Mouse (Mus musculus): ENCODE measurements around the gene Pax7.

DNA sequence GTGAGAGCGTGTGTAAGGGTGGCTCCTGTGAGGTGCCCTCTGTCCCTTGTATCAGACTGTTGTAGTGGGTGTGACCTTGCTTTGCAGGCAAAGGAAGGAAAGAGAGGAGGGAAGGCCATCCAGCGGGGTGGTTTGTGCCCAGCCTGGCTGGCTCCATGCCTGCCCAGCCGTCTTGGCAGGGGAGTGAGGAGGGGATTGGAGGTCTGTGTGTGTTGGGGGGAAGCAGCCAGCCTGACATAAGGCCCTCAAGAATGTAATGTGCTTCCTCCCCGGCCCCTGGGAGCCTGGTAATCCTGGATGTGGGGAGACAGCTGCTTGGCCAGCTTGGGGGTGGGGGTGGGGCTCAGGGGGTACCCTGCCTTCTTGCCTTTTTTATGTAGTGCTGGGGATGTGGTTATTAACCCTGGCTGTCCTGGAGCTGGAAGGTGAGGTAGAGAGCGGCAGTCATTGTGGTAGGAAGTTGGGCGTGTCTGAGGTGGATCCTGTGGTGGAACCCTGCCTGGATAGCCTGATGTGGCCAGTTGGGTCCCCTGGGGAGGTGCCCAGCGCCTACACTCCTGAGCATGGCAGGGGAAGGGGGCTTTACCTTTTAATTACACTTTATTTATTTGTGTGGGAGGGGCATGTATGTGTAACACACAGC, 143.6 kb downstream of the Pax7 start:
- TF ChIP-seq POLR2A (IDR thresholded peaks at IDR 0.05; ENCODE audit: low read depth, low read length) (no peak), CTCF (IDR thresholded peaks at IDR 0.05; ENCODE audit: extremely low read depth, insufficient read length, insufficient replicate concordance, low read depth, low read length) (no peak)
